Mouse (Mus musculus): ENCODE measurements around the gene Mapk6. TPM values are rescaled to one million over a fixed set of nuclear protein-coding genes. Genes with fewer than 3 reads are reported as not detected.
A peak's percentile ranks its signal among the peaks of the same experiment; 100 is the strongest.

Gene Mapk6
- polyA plus RNA-seq, 1 experiment, result 11.5 TPM

GRCm38 (mm10) chr9:75424358-75425150 is 14.7 kb upstream of the Mapk6 start:
- WGBS, result 61% methylated on average over 6 of the region's 6 CpGs
- H3K36me3 ChIP-seq (ENCODE audit: control insufficient read depth, insufficient read depth, low read length), result no peaks in the 10 kb centered on the region
- no peak for TF ChIP-seq CTCF (conservative IDR thresholded peaks at IDR 0.05; ENCODE audit: insufficient read depth, insufficient read length, low read depth, low read length)
- TF ChIP-seq POLR2A (IDR thresholded peaks at IDR 0.05; ENCODE audit: low read depth, low read length), result no peak
- no peaks in the 10 kb centered on the region for H3K4me1 ChIP-seq (ENCODE audit: control insufficient read depth, insufficient read depth, low read length)
- no peaks in the 10 kb centered on the region for H3K27me3 ChIP-seq (replicated peaks; ENCODE audit: control insufficient read depth, insufficient read depth, low read length)
- no peak overlapping the region for H3K4me3 ChIP-seq (ENCODE audit: insufficient read depth, low read depth, low read length)
- DNase-seq, result peak; percentile 14
- H3K27ac ChIP-seq (ENCODE audit: insufficient read depth, low read depth, low read length), result no peak overlapping the region

GRCm38 (mm10) chr9:75423683-75424082 is 13.9 kb upstream of the Mapk6 start:
- TF ChIP-seq POLR2A (IDR thresholded peaks at IDR 0.05; ENCODE audit: low read depth, low read length) (no peak), CTCF (conservative IDR thresholded peaks at IDR 0.05; ENCODE audit: insufficient read depth, insufficient read length, low read depth, low read length) (no peak)
- H3K4me3 ChIP-seq (ENCODE audit: insufficient read depth, low read depth, low read length), result no peak overlapping the region
- DNase-seq, result peak; percentile 26
- H3K36me3 ChIP-seq (ENCODE audit: control insufficient read depth, insufficient read depth, low read length), result no peaks in the 10 kb centered on the region
- H3K4me1 ChIP-seq (ENCODE audit: control insufficient read depth, insufficient read depth, low read length), result no peaks in the 10 kb centered on the region
- no peaks in the 10 kb centered on the region for H3K27me3 ChIP-seq (replicated peaks; ENCODE audit: control insufficient read depth, insufficient read depth, low read length)
- 52% methylated on average over 5 of the region's 5 CpGs for WGBS
- no peak overlapping the region for H3K27ac ChIP-seq (ENCODE audit: insufficient read depth, low read depth, low read length)

- no peaks in the 10 kb centered on the region for H3K36me3 ChIP-seq (ENCODE audit: control insufficient read depth, insufficient read depth, low read length)
- no peak for TF ChIP-seq POLR2A (IDR thresholded peaks at IDR 0.05; ENCODE audit: low read depth, low read length)
- no peak overlapping the region for H3K4me3 ChIP-seq (ENCODE audit: insufficient read depth, low read depth, low read length)
- no peak for DNase-seq
- H3K4me1 ChIP-seq (ENCODE audit: control insufficient read depth, insufficient read depth, low read length), result no peaks in the 10 kb centered on the region
- H3K27ac ChIP-seq (ENCODE audit: insufficient read depth, low read depth, low read length), result no peak overlapping the region
- no peaks in the 10 kb centered on the region for H3K27me3 ChIP-seq (replicated peaks; ENCODE audit: control insufficient read depth, insufficient read depth, low read length)
- WGBS, result 96% methylated on average over 3 of the region's 3 CpGs
Measured at GRCm38 (mm10) chr9:75422251-75422691, 12.5 kb upstream of the Mapk6 start.

- no peaks in the 10 kb centered on the region for H3K36me3 ChIP-seq (ENCODE audit: control insufficient read depth, insufficient read depth, low read length)
- H3K4me3 ChIP-seq (ENCODE audit: insufficient read depth, low read depth, low read length), result no peak overlapping the region
- WGBS, result 40% methylated on average over 5 of the region's 5 CpGs
- H3K27ac ChIP-seq (ENCODE audit: insufficient read depth, low read depth, low read length), result no peak overlapping the region
- no peaks in the 10 kb centered on the region; the same call in 1 of the 2 replicates for H3K4me1 ChIP-seq (ENCODE audit: control insufficient read depth, insufficient read depth, low read length)
- TF ChIP-seq CTCF (conservative IDR thresholded peaks at IDR 0.05; ENCODE audit: insufficient read depth, insufficient read length, low read depth, low read length), result no peak
- no peak for TF ChIP-seq POLR2A (IDR thresholded peaks at IDR 0.05; ENCODE audit: low read depth, low read length)
- no peaks in the 10 kb centered on the region for H3K27me3 ChIP-seq (replicated peaks; ENCODE audit: control insufficient read depth, insufficient read depth, low read length)
- DNase-seq, result no peak
Measured at GRCm38 (mm10) chr9:75414204-75414603, 4.4 kb upstream of the Mapk6 start.

- DNase-seq, result no peak
- WGBS, result 89% methylated on average over 5 of the region's 5 CpGs
- TF ChIP-seq POLR2A (IDR thresholded peaks at IDR 0.05; ENCODE audit: low read depth, low read length), result no peak
- TF ChIP-seq CTCF (conservative IDR thresholded peaks at IDR 0.05; ENCODE audit: insufficient read depth, insufficient read length, low read depth, low read length), result no peak
- Histone ChIP-seq H3K4me3 (ENCODE audit: insufficient read depth, low read depth, low read length) (no peak overlapping the region), H3K27ac (ENCODE audit: insufficient read depth, low read depth, low read length) (no peak overlapping the region), H3K36me3 (ENCODE audit: control insufficient read depth, insufficient read depth, low read length) (no peaks in the 10 kb centered on the region), H3K4me1 (ENCODE audit: control insufficient read depth, insufficient read depth, low read length) (peaks cover 2% of the 10 kb centered on the region; the same call in 1 of the 2 replicates), H3K27me3 (replicated peaks; ENCODE audit: control insufficient read depth, insufficient read depth, low read length) (no peaks in the 10 kb centered on the region)
Measured at GRCm38 (mm10) chr9:75413206-75413605, 3.4 kb upstream of the Mapk6 start.

- TF ChIP-seq CTCF (conservative IDR thresholded peaks at IDR 0.05; ENCODE audit: insufficient read depth, insufficient read length, low read depth, low read length), result no peak
- TF ChIP-seq POLR2A (IDR thresholded peaks at IDR 0.05; ENCODE audit: low read depth, low read length), result no peak
- peak; percentile 58 for DNase-seq
- H3K27ac ChIP-seq (ENCODE audit: insufficient read depth, low read depth, low read length), result no peak overlapping the region
- H3K4me1 ChIP-seq (ENCODE audit: control insufficient read depth, insufficient read depth, low read length), result peaks cover 2% of the 10 kb centered on the region; the same call in 1 of the 2 replicates
- H3K4me3 ChIP-seq (ENCODE audit: insufficient read depth, low read depth, low read length), result no peak overlapping the region
- H3K36me3 ChIP-seq (ENCODE audit: control insufficient read depth, insufficient read depth, low read length), result no peaks in the 10 kb centered on the region
- H3K27me3 ChIP-seq (replicated peaks; ENCODE audit: control insufficient read depth, insufficient read depth, low read length), result no peaks in the 10 kb centered on the region
- 51% methylated on average over 9 of the region's 9 CpGs for WGBS
Measured at GRCm38 (mm10) chr9:75411584-75411983, 1.8 kb upstream of the Mapk6 start.

- Histone ChIP-seq H3K4me1 (ENCODE audit: control insufficient read depth, insufficient read depth, low read length) (peaks cover 2% of the 10 kb centered on the region; the same call in 1 of the 2 replicates), H3K4me3 (ENCODE audit: insufficient read depth, low read depth, low read length) (no peak overlapping the region), H3K36me3 (ENCODE audit: control insufficient read depth, insufficient read depth, low read length) (no peaks in the 10 kb centered on the region), H3K27me3 (replicated peaks; ENCODE audit: control insufficient read depth, insufficient read depth, low read length) (no peaks in the 10 kb centered on the region), H3K27ac (ENCODE audit: insufficient read depth, low read depth, low read length) (no peak overlapping the region)
- TF ChIP-seq CTCF (conservative IDR thresholded peaks at IDR 0.05; ENCODE audit: insufficient read depth, insufficient read length, low read depth, low read length) (no peak), POLR2A (IDR thresholded peaks at IDR 0.05; ENCODE audit: low read depth, low read length) (no peak)
- DNase-seq, result no peak
- 67% methylated on average over 6 of the region's 6 CpGs for WGBS
Measured at GRCm38 (mm10) chr9:75410868-75411487, 1.2 kb upstream of the Mapk6 start.
